Mouse (Mus musculus) adrenal gland, adult 2 months (tissue): ENCODE measurements around the gene Myo1d. TPM values are rescaled to one million over a fixed set of nuclear protein-coding genes. Genes with fewer than 3 reads are reported as not detected.

ENCODE experiments used
- DNase-seq: peaks from one replicate; pipeline ENCODE4 v3.0.0; 2021
- long read RNA-seq: library from polyadenylated mRNA; stranded (forward); transcript quantifications from one replicate; pipeline ENCODE4 v2.0.0, GENCODE M21; 2021
- polyA plus RNA-seq: library from polyadenylated mRNA; depleted of rRNA; stranded (reverse); fragments of >200 nt; gene quantifications from 2 replicates; pipeline ENCODE4 v1.2.3, GENCODE M21; 2012; rRNA removed
- total RNA-seq, 2 experiments: library from RNA; stranded (reverse); gene quantifications; 2 replicates each; pipeline ENCODE4 v1.2.3; 2021

The Myo1d gene
- 10 to 100 TPM; 63.8 to 87.9 TPM for total RNA-seq
- 47.2 and 70.7 TPM in 2 replicates for polyA plus RNA-seq
- long read RNA-seq, full-length matches to known transcripts, result 4 of 15 reads
- long read RNA-seq, partial matches to known transcripts, result 1 of 15 reads
- long read RNA-seq, other reads (novel, unspliced or antisense), result 10 of 15 reads

- DNase-seq, result peak; percentile 94
These were observed at the start of gene Myo1d for GRCm38 (mm10) chr11:80779527-80780344. TSS of gene Myo1d (minus strand) at chr11:80780025.

- DNase-seq, result no peak
These were observed 42.0 kb upstream of the Myo1d start for GRCm38 (mm10) chr11:80821794-80822193.

- peak; percentile 41 for DNase-seq
These were observed 41.5 kb upstream of the Myo1d start for GRCm38 (mm10) chr11:80821296-80821695.

- no peak for DNase-seq
These were observed 40.3 kb upstream of the Myo1d start for GRCm38 (mm10) chr11:80820085-80820484.

GRCm38 (mm10) chr11:80818060-80818697, 38.4 kb upstream of the Myo1d start:
- peak; percentile 75 for DNase-seq

GRCm38 (mm10) chr11:80815354-80815753, 35.5 kb upstream of the Myo1d start:
- DNase-seq, result no peak

- DNase-seq, result no peak
These were observed 31.3 kb upstream of the Myo1d start for GRCm38 (mm10) chr11:80811156-80811555.

- DNase-seq, result peak; percentile 85
These were observed 30.4 kb upstream of the Myo1d start, which contains the start of gene Tmem98 for GRCm38 (mm10) chr11:80809993-80810821. TSS of gene Tmem98 (plus strand) at chr11:80810175.

GRCm38 (mm10) chr11:80809666-80809992, 29.8 kb upstream of the Myo1d start:
- DNase-seq, result no peak

GRCm38 (mm10) chr11:80808551-80809070, 28.8 kb upstream of the Myo1d start:
- DNase-seq, result peak; percentile 68

GRCm38 (mm10) chr11:80802706-80803105, 22.9 kb upstream of the Myo1d start:
- peak; percentile 37 for DNase-seq

GRCm38 (mm10) chr11:80799979-80800378, 20.2 kb upstream of the Myo1d start:
- DNase-seq, result peak; percentile 45

GRCm38 (mm10) chr11:80795431-80795830, 15.6 kb upstream of the Myo1d start:
- peak; percentile 46 for DNase-seq

GRCm38 (mm10) chr11:80794290-80794689, 14.5 kb upstream of the Myo1d start:
- DNase-seq, result no peak

- no peak for DNase-seq
These were observed 13.6 kb upstream of the Myo1d start for GRCm38 (mm10) chr11:80793386-80793785.

GRCm38 (mm10) chr11:80791677-80792432, 12.0 kb upstream of the Myo1d start:
- DNase-seq, result no peak

- no peak for DNase-seq
These were observed 10.6 kb upstream of the Myo1d start for GRCm38 (mm10) chr11:80790413-80790812.

GRCm38 (mm10) chr11:80789647-80790240, 9.9 kb upstream of the Myo1d start:
- no peak for DNase-seq

- DNase-seq, result no peak
These were observed 5.8 kb upstream of the Myo1d start for GRCm38 (mm10) chr11:80785672-80786071.

- DNase-seq, result peak; percentile 45
These were observed 4.5 kb upstream of the Myo1d start for GRCm38 (mm10) chr11:80784294-80784743.

GRCm38 (mm10) chr11:80783460-80783859, 3.6 kb upstream of the Myo1d start:
- no peak for DNase-seq
